Mouse (Mus musculus): ENCODE data around the gene Tbx20. TPM values are rescaled to one million over a fixed set of nuclear protein-coding genes. Genes with fewer than 3 reads are reported as not detected.

Gene Tbx20
- polyA plus RNA-seq (2015; fragmentation: Nextera tagmentation; extraction: Ambion mirVana): 0.08 TPM in 1 of 2 replicates, not detected in the other

DNA sequence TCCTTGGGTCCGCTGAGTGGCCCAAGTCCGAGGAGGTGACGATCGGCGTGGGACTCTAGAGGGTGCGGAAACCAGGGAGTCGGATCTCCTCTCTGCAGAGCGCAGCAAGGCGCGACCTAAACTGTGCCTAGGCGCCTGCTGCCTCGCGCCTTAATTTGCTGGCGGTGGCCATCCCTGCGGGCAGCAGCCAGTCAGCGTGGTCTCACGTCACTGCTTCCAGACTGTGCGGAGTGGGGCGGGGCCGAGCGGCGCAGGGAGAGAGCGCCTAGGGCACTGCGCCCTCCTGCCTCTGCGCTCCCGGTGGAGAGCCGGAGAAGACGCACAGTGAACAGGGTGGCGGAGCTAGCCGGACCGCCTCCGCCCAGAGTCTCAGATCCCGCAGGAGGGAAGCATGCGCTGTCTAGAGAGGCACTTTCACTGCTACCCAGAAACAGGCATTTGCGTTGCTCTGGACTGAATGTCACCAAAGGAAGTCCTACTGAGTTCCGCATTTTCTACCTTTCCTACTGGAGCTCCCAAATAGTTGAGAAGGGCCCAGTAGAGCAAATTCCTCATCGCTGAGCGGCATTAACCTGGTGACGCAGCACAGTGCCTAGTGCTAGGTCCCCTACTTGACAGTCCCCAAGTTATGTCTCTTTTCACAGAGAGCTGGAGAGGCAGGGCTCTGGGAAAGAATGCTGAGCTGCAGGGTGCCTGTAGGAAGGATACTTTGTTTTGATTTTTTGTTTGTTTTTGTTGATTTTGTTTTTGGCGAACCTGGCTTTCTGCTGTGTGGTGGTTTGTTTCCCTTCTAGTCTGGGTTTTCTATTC, at the start of gene Tbx20:
Gene Tbx20, minus strand, starts transcription at position 144 of the 810 bp plus-strand sequence.
- peak; percentile 82 for ATAC-seq (ENCODE audit: low FRiP score, low TSS enrichment)
- Histone ChIP-seq H3K4me2 (replicated peaks; ENCODE audit: low read depth) (peak within 1 kb of the TSS; percentile 43), H3K9me3 (ENCODE audit: control insufficient read depth, low read length) (no peaks in the 10 kb centered on the region), H3K4me3 (ENCODE audit: low read depth, low read length) (peak within 1 kb of the TSS; percentile 25), H3K9ac (ENCODE audit: low read length) (no peak within 1 kb of the TSS), H3K27me3 (ENCODE audit: control insufficient read depth, insufficient read depth, low read length) (peaks cover 40% of the 10 kb centered on the region), H3K4me1 (replicated peaks; ENCODE audit: control insufficient read depth, insufficient read depth) (no peaks in the 10 kb centered on the region), H3K27ac (replicated peaks) (no peak within 1 kb of the TSS), H3K36me3 (ENCODE audit: control insufficient read depth, insufficient read depth, low read length) (no peaks in the 10 kb centered on the region)
- peak; percentile 44 for DNase-seq (ENCODE audit: low spot score)
- WGBS: 1% methylated on average over 36 of the region's 40 CpGs
- TF ChIP-seq CTCF (IDR thresholded peaks at IDR 0.05; ENCODE audit: low read depth) (no peak), EP300 (optimal IDR thresholded peaks at IDR 0.05) (no peak)

DNA sequence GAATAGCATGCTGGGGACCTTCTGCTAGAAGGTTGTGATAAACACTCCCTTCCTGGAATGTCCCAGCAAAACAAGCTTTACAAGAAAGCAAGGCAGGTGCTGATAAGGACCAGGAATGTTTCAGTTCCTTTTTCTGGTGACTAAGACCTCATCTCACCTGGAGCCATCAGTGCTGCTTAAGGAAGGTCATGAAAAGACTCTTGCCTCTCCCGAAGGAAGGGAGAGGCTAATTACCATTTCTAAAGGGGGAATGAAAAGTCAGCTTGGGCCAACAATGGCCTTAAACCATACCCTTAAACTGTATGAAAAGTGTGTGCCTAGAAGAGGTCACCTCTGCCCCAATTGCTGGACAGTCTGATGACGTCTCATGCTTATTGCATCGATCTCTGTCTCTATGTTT, 44.4 kb upstream of the Tbx20 start:
- no peak overlapping the region for H3K9ac ChIP-seq (ENCODE audit: low read length)
- ATAC-seq (ENCODE audit: low FRiP score, low TSS enrichment) (no peak), DNase-seq (ENCODE audit: low spot score) (no peak)
- H3K27ac ChIP-seq (replicated peaks): no peak overlapping the region
- no peak overlapping the region for H3K4me2 ChIP-seq (replicated peaks; ENCODE audit: low read depth)
- no peak overlapping the region for H3K4me3 ChIP-seq (ENCODE audit: low read depth, low read length)
- no peaks in the 10 kb centered on the region for H3K9me3 ChIP-seq (ENCODE audit: control insufficient read depth, low read length)
- no peaks in the 10 kb centered on the region for H3K27me3 ChIP-seq (ENCODE audit: control insufficient read depth, insufficient read depth, low read length)
- H3K36me3 ChIP-seq (ENCODE audit: control insufficient read depth, insufficient read depth, low read length): no peaks in the 10 kb centered on the region
- 69% methylated on average over 3 of the region's 3 CpGs for WGBS
- TF ChIP-seq EP300 (optimal IDR thresholded peaks at IDR 0.05) (no peak), CTCF (IDR thresholded peaks at IDR 0.05; ENCODE audit: low read depth) (no peak)
- H3K4me1 ChIP-seq (replicated peaks; ENCODE audit: control insufficient read depth, insufficient read depth): no peaks in the 10 kb centered on the region

DNA sequence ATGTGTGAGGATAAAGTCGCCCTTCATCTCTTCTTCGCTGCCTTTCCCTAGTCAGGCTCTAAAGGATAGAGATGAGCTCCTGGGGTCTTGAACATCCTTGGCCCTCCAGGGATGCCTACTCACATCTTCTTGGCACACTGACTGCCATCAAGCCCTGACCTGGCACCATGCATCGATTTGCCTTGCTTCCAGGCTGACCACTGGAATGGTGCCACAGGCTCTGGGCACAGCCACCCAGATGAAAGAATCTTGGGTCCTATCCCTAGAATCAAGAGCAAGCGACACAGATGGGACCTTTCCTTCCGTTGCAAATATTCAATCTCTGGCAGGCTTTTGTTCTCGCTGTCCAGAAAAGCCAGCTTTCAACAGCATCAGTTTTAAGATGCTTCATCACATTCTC, 38.4 kb upstream of the Tbx20 start:
- Histone ChIP-seq H3K27me3 (ENCODE audit: control insufficient read depth, insufficient read depth, low read length) (no peaks in the 10 kb centered on the region), H3K27ac (replicated peaks) (no peak overlapping the region), H3K36me3 (ENCODE audit: control insufficient read depth, insufficient read depth, low read length) (no peaks in the 10 kb centered on the region), H3K4me3 (ENCODE audit: low read depth, low read length) (no peak overlapping the region), H3K4me1 (replicated peaks; ENCODE audit: control insufficient read depth, insufficient read depth) (no peaks in the 10 kb centered on the region), H3K9ac (ENCODE audit: low read length) (no peak overlapping the region), H3K9me3 (ENCODE audit: control insufficient read depth, low read length) (no peaks in the 10 kb centered on the region), H3K4me2 (replicated peaks; ENCODE audit: low read depth) (no peak overlapping the region)
- 84% methylated on average over 6 of the region's 6 CpGs for WGBS
- no peak for DNase-seq (ENCODE audit: low spot score)
- TF ChIP-seq EP300 (optimal IDR thresholded peaks at IDR 0.05) (no peak), CTCF (IDR thresholded peaks at IDR 0.05; ENCODE audit: low read depth) (no peak)
- ATAC-seq (ENCODE audit: low FRiP score, low TSS enrichment): no peak

DNA sequence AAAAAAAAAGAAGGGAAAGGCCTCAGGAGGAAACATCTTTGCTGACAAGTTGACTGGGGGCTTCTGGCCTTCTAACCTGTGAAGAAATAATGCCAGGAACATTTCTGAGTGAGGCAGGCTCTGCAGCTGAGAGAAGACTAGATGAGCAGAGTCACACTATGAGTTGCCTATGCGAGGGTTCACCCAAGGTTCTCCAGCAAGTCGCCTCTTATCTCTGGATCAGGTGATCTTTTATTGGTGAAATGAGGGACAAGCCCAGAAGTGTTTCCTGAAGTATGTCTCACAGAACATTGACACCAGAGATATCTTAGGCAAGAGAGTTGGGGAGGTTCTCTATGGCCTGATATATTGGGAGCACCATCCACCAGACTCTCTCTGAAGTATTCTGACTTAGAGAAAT, 18.0 kb upstream of the Tbx20 start:
- Histone ChIP-seq H3K9me3 (ENCODE audit: control insufficient read depth, low read length) (no peaks in the 10 kb centered on the region), H3K27me3 (ENCODE audit: control insufficient read depth, insufficient read depth, low read length) (no peaks in the 10 kb centered on the region), H3K9ac (ENCODE audit: low read length) (no peak overlapping the region), H3K27ac (replicated peaks) (no peak overlapping the region), H3K4me1 (replicated peaks; ENCODE audit: control insufficient read depth, insufficient read depth) (no peaks in the 10 kb centered on the region), H3K36me3 (ENCODE audit: control insufficient read depth, insufficient read depth, low read length) (no peaks in the 10 kb centered on the region), H3K4me2 (replicated peaks; ENCODE audit: low read depth) (no peak overlapping the region), H3K4me3 (ENCODE audit: low read depth, low read length) (no peak overlapping the region)
- TF ChIP-seq EP300 (optimal IDR thresholded peaks at IDR 0.05) (no peak), CTCF (IDR thresholded peaks at IDR 0.05; ENCODE audit: low read depth) (no peak)
- 87% methylated on average over 2 of the region's 2 CpGs for WGBS
- DNase-seq (ENCODE audit: low spot score) (no peak), ATAC-seq (ENCODE audit: low FRiP score, low TSS enrichment) (no peak)

DNA sequence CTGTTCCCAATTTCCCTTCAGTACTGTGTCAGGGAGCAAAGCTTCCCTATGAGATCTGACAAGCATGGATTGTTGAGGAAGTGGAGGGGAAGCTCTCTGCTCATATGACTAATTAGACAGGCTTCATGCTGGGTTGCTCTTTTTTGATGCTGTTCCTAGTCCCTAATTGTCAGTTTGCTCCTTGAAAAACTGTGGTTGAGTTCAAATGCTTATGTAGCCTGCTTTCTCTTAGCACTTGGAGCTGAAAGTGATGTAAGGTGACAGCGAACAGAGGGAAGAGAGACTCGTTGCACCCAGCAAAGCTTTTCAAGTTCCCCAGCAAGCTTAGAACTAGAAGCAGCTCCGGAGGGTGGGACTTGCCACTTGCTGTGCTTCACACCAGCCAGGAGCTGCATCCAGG, 15.3 kb upstream of the Tbx20 start:
- DNase-seq (ENCODE audit: low spot score) (no peak), ATAC-seq (ENCODE audit: low FRiP score, low TSS enrichment) (no peak)
- no peaks in the 10 kb centered on the region for H3K9me3 ChIP-seq (ENCODE audit: control insufficient read depth, low read length)
- no peak overlapping the region for H3K27ac ChIP-seq (replicated peaks)
- no peaks in the 10 kb centered on the region for H3K36me3 ChIP-seq (ENCODE audit: control insufficient read depth, insufficient read depth, low read length)
- no peak overlapping the region for H3K4me3 ChIP-seq (ENCODE audit: low read depth, low read length)
- 57% methylated on average over 3 of the region's 3 CpGs for WGBS
- H3K27me3 ChIP-seq (ENCODE audit: control insufficient read depth, insufficient read depth, low read length): no peaks in the 10 kb centered on the region
- no peaks in the 10 kb centered on the region for H3K4me1 ChIP-seq (replicated peaks; ENCODE audit: control insufficient read depth, insufficient read depth)
- no peak overlapping the region for H3K4me2 ChIP-seq (replicated peaks; ENCODE audit: low read depth)
- no peak overlapping the region for H3K9ac ChIP-seq (ENCODE audit: low read length)
- TF ChIP-seq EP300 (optimal IDR thresholded peaks at IDR 0.05) (no peak), CTCF (IDR thresholded peaks at IDR 0.05; ENCODE audit: low read depth) (no peak)

DNA sequence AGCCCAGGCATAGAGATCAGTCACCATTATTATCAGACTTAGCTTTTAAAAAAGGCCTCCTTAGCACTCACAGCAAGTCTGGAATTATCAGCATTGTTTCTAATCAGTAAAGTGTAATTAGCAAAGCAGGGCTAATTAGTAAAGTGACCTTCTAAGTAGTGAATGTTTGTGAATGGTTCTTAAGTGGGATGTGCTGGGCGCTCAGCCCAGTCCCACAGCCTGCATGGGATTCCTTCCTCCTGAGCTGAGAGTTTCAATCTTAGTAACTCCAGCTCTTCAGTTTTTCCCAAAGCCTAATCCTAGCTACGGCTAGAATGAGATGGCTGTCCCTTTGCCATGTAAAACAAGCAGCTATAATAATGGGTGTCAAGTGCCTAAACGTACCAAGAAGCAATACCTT, 8.2 kb upstream of the Tbx20 start:
- WGBS: 30% methylated on average over 3 of the region's 3 CpGs
- Histone ChIP-seq H3K4me1 (replicated peaks; ENCODE audit: control insufficient read depth, insufficient read depth) (no peaks in the 10 kb centered on the region; the same call in 1 of the 2 replicates), H3K27me3 (ENCODE audit: control insufficient read depth, insufficient read depth, low read length) (peaks cover 20% of the 10 kb centered on the region; the same call in 1 of the 2 replicates), H3K27ac (replicated peaks) (no peak overlapping the region), H3K9ac (ENCODE audit: low read length) (no peak overlapping the region), H3K36me3 (ENCODE audit: control insufficient read depth, insufficient read depth, low read length) (no peaks in the 10 kb centered on the region), H3K4me2 (replicated peaks; ENCODE audit: low read depth) (no peak overlapping the region), H3K4me3 (ENCODE audit: low read depth, low read length) (no peak overlapping the region), H3K9me3 (ENCODE audit: control insufficient read depth, low read length) (no peaks in the 10 kb centered on the region)
- DNase-seq (ENCODE audit: low spot score) (no peak), ATAC-seq (ENCODE audit: low FRiP score, low TSS enrichment) (no peak)
- TF ChIP-seq CTCF (IDR thresholded peaks at IDR 0.05; ENCODE audit: low read depth) (no peak), EP300 (optimal IDR thresholded peaks at IDR 0.05) (no peak)

Data from stomach, postnatal 0 days (tissue).